Mouse (Mus musculus) testis, postnatal 10 days (tissue): ENCODE results near the gene 4933428G20Rik.

Experiments used
- DNase-seq: peaks from one replicate; pipeline ENCODE4 v3.0.0; 2021; ENCODE audit warnings: low spot score

4933428G20Rik gene

GRCm38 (mm10) chr11:97462538-97462937, 37.6 kb downstream of the 4933428G20Rik start:
- no peak for DNase-seq

GRCm38 (mm10) chr11:97461307-97461820, 38.8 kb downstream of the 4933428G20Rik start:
- no peak for DNase-seq

- no peak for DNase-seq
Measured at GRCm38 (mm10) chr11:97457120-97457519, 43.0 kb downstream of the 4933428G20Rik start.

GRCm38 (mm10) chr11:97451625-97452024, 48.5 kb downstream of the 4933428G20Rik start:
- no peak for DNase-seq

GRCm38 (mm10) chr11:97450305-97450922, 49.7 kb downstream of the 4933428G20Rik start:
- no peak for DNase-seq

- DNase-seq: peak; percentile 79
Measured at GRCm38 (mm10) chr11:97449601-97450293, 50.4 kb downstream of the 4933428G20Rik start.

- DNase-seq: no peak
Measured at GRCm38 (mm10) chr11:97448611-97449394, 51.3 kb downstream of the 4933428G20Rik start.

- no peak for DNase-seq
Measured at GRCm38 (mm10) chr11:97447979-97448378, 52.2 kb downstream of the 4933428G20Rik start.

- no peak for DNase-seq
Measured at GRCm38 (mm10) chr11:97445999-97446511, 54.1 kb downstream of the 4933428G20Rik start.

- DNase-seq: no peak
Measured at GRCm38 (mm10) chr11:97445596-97445995, 54.5 kb downstream of the 4933428G20Rik start.

- no peak for DNase-seq
Measured at GRCm38 (mm10) chr11:97442891-97443675, 57.1 kb downstream of the 4933428G20Rik start.

GRCm38 (mm10) chr11:97441658-97442125, 58.4 kb downstream of the 4933428G20Rik start:
- no peak for DNase-seq

- peak; percentile 76 for DNase-seq
Measured at GRCm38 (mm10) chr11:97441036-97441657, 59.0 kb downstream of the 4933428G20Rik start.
